Mouse (Mus musculus) C2C12 (cell line): ENCODE measurements around the gene Camk2d. TPM values are rescaled to one million over a fixed set of nuclear protein-coding genes. Genes with fewer than 3 reads are reported as not detected.

Experiments
- H3K27me3 ChIP-seq: one replicate; pipeline ENCODE4 v1.6.1; 2011; ENCODE audit not compliant: control insufficient read depth, insufficient read depth, insufficient read length
- H3K36me3 ChIP-seq: one replicate; pipeline ENCODE4 v1.6.1; 2011; ENCODE audit not compliant: control insufficient read depth, insufficient read depth
- H3K4me3 ChIP-seq: one replicate; pipeline ENCODE4 v1.5.1; 2011; ENCODE audit warnings: mild to moderate bottlenecking, control low read depth; ENCODE audit not compliant: poor library complexity, insufficient read depth, severe bottlenecking
- H3K79me2 ChIP-seq: one replicate; pipeline ENCODE4 v1.6.1; 2011; ENCODE audit not compliant: control insufficient read depth, insufficient read depth
- H3K79me3 ChIP-seq: one replicate; pipeline ENCODE4 v1.6.1; 2011; ENCODE audit warnings: low read depth, control low read depth
- H3ac ChIP-seq: one replicate; pipeline ENCODE3; 2011; ENCODE audit warnings: low read depth; ENCODE audit not compliant: control insufficient read depth, insufficient read length
- CEBPB ChIP-seq: IDR thresholded peaks from one replicate; pipeline ENCODE4 v1.6.1; 2011; ENCODE audit warnings: low read depth, mild to moderate bottlenecking, control low read depth, moderate library complexity
- CTCF ChIP-seq: IDR thresholded peaks from one replicate; pipeline ENCODE4 v1.5.1; 2011; ENCODE audit not compliant: control insufficient read depth, insufficient read depth, insufficient read length
- FOSL1 ChIP-seq: IDR thresholded peaks from one replicate; pipeline ENCODE4 v1.8.0; 2011; ENCODE audit warnings: mild to moderate bottlenecking, low read length; ENCODE audit not compliant: poor library complexity, insufficient read depth, severe bottlenecking
- MAX ChIP-seq: IDR thresholded peaks from one replicate; pipeline ENCODE4 v1.6.1; 2011; ENCODE audit warnings: mild to moderate bottlenecking, control low read depth
- MYOD1 ChIP-seq: IDR thresholded peaks from one replicate; pipeline ENCODE4 v1.6.1; 2011; ENCODE audit warnings: low read depth; ENCODE audit not compliant: control insufficient read depth, insufficient read length
- MYOG ChIP-seq: IDR thresholded peaks from one replicate; pipeline ENCODE4 v1.6.1; 2011; ENCODE audit not compliant: control insufficient read depth, insufficient read length; ENCODE audit errors: extremely low read depth
- USF1 ChIP-seq: IDR thresholded peaks from one replicate; pipeline ENCODE4 v1.6.1; 2011; ENCODE audit warnings: low read depth, mild to moderate bottlenecking, control low read depth, moderate library complexity
- polyA plus RNA-seq: library from polyadenylated mRNA; unstranded; fragments of >200 nt; fragmentation: generic; extraction: Trizol; gene quantifications from one replicate; pipeline ENCODE4 v1.2.1, GENCODE M21; 2012; ENCODE audit warnings: missing spikeins

Camk2d gene
- polyA plus RNA-seq, 1 experiment = 23.5 TPM

DNA sequence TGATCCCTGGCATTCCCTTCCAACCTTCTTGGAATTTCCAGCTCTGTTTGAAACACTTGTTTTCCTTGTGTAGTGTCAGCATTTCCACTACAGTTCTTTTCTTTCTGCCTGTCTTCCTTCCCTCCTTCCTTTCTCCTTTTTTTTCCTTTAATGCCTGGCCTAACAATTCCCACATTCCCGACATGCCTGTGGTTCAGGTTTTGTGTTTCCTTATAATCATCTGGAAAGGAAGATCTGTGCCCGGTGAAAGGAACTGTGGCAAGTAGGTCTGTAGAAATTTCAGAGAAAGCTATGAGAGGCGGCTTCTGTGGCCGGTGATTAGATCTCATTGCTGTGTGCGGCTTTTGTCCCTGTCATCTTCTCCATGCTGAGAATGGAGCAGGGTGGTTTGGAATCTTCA is 139.1 kb downstream of the Camk2d start:
- Histone ChIP-seq H3K79me3 (peaks cover 15% of the 10 kb centered on the region), H3ac (no peak overlapping the region), H3K79me2 (peaks cover 47% of the 10 kb centered on the region), H3K4me3 (no peak overlapping the region), H3K27me3 (no peaks in the 10 kb centered on the region), H3K36me3 (no peaks in the 10 kb centered on the region)
- TF ChIP-seq MYOG (no peak), FOSL1 (no peak), MYOD1 (no peak), CEBPB (no peak), USF1 (no peak), MAX (no peak), CTCF (no peak)

DNA sequence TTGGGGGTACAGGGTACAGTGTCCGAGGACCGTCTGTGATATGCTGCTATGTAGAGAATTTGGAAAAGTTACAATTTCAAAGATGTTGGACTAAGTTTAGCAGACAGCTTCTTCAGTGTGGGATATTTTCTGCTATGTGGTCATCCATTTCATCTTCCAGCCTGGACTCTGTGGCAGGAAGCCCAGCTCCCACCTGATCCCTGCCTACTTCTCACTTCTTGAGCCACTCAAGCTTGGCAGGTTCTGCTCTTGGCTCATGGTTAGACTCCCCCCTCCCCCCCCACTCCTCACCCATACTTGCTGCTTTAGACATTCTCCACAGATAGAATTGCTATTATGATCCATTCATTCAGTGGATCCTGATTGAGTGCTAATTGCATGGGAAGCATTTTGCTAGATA is 141.0 kb downstream of the Camk2d start:
- no peak for TF ChIP-seq CTCF
- no peak for TF ChIP-seq MYOD1
- no peaks in the 10 kb centered on the region for H3K27me3 ChIP-seq
- no peak overlapping the region for H3K4me3 ChIP-seq

DNA sequence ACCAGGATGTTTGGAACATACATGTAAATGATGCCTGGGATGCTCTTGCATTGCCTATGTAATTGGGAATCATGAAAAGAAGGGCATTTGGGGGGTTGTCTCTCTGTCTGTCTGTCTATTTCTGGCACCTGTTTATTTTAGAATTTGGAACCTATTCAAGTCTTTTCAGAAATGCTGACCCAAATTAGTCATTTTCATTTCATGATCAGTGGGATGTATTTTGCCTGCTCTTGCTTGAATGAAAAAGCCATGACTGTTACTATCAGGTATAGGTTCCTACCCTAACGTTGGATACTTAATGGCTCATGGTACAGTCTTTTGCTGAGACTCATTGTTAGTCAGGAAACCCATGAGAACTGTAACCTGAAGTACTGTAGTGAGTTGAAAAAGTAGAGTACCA is 144.0 kb downstream of the Camk2d start:
- Histone ChIP-seq H3K36me3 (no peaks in the 10 kb centered on the region), H3K79me2 (peaks cover 60% of the 10 kb centered on the region), H3ac (no peak overlapping the region), H3K79me3 (peaks cover 21% of the 10 kb centered on the region), H3K4me3 (no peak overlapping the region), H3K27me3 (no peaks in the 10 kb centered on the region)
- TF ChIP-seq USF1 (no peak), MYOD1 (no peak), MAX (no peak), MYOG (no peak)

More for the DNA sequence above, 141.0 kb downstream of the Camk2d start:
- Histone ChIP-seq H3K36me3 (no peaks in the 10 kb centered on the region), H3ac (no peak overlapping the region), H3K79me3 (peaks cover 18% of the 10 kb centered on the region), H3K79me2 (peaks cover 59% of the 10 kb centered on the region)

DNA sequence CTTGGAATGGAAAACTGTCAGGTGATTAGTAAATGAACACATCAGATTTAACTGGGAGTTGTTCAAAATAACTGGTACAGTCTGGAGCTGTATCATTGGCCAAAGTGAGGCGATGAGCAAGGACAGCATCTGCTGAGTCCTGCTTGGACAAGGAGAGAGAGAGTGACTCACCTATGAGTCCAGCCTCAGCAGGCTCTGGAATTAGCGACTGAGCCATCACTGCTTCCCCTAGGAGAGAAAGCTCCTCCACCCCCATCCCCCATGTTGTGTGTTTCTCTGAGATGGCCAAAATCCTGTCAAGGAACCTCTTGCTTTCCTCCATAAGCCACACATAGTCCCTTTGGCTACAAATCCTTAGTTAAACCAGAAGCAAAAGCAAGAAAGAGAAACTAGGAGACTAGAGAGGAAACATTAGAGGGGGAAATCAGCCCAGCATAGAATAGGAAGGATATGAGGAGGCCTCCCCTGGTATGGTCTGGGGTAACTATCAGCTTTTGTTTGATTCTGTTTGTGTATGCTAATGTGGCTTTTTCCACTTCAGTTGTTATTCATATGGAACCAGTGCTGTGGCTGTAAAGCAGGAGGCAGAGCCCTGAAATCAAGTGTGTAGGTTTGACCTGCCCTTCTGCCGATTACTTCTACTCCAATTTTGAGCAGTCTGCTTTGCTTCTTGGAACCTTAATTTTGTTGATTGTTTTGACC is 148.5 kb downstream of the Camk2d start:
- H3K36me3 ChIP-seq = no peaks in the 10 kb centered on the region
- H3K79me2 ChIP-seq = peaks cover 65% of the 10 kb centered on the region
- H3K79me3 ChIP-seq = peaks cover 24% of the 10 kb centered on the region
- no peak overlapping the region for H3K4me3 ChIP-seq
- TF ChIP-seq MAX (no peak), FOSL1 (peak; percentile 33), USF1 (no peak), MYOD1 (peak; percentile 25), CEBPB (no peak), CTCF (no peak)
- H3K27me3 ChIP-seq = no peaks in the 10 kb centered on the region
- H3ac ChIP-seq = no peak overlapping the region

DNA sequence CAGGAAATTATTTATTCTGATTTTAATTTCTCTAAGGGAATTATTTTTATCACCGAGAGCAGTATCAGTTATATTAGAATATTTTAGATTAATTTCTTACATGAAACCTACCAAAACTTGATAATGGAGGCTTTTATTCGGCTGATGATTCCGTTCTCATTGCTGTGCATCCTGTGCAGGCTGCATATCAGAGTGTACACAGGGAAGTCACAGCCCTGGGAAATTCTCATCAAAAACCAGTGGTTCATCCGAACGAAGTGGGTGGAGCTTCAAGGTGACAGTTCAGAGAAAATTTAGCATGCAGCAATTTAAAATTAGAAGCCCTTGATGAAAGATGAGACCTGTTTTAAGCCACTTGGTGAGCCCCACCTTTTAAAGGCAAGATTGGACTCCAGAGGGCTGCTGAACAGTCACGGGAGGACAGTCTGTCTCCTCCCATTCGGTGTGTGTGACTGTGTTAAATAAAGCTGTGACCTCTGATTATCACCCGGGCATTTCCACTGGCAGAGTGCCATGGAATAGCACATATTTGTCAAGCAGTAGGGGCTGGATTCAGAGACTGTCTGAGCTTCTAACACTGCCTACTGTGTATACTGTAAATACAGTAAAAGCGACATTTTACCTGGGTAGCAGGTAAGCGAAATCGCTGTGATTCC is 150.2 kb downstream of the Camk2d start:
- Histone ChIP-seq H3K79me2 (peaks cover 64% of the 10 kb centered on the region), H3ac (no peak overlapping the region), H3K27me3 (no peaks in the 10 kb centered on the region), H3K36me3 (no peaks in the 10 kb centered on the region), H3K4me3 (no peak overlapping the region), H3K79me3 (peaks cover 22% of the 10 kb centered on the region)
- no peak for TF ChIP-seq CTCF

DNA sequence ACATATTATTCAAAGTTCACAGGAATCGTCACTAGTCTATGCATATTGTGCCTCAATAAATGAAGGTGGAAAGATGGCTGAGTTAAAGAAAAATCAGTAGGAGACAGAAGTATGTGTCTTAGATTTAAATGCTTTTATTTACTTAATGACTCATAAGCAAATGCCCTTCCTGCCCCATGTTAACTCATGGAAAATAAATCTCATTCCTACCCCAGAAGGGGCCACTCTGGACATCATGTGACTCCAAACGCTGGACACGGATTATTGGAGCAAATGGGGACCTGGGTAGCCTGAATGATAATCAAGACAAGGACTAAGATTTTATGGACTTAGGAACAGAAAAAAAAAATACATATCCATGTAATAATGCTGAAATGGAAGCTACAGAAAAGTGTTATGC is 151.5 kb downstream of the Camk2d start:
- peak; percentile 81 for TF ChIP-seq USF1
- no peak for TF ChIP-seq CTCF
- no peak overlapping the region for H3K4me3 ChIP-seq
- no peaks in the 10 kb centered on the region for H3K27me3 ChIP-seq
- no peak overlapping the region for H3ac ChIP-seq
- H3K36me3 ChIP-seq = no peaks in the 10 kb centered on the region
- H3K79me2 ChIP-seq = peaks cover 60% of the 10 kb centered on the region
- H3K79me3 ChIP-seq = peaks cover 24% of the 10 kb centered on the region
